Comparison of ENCODE assay signal across 20 mouse cellular contexts in the genomic region with DNA sequence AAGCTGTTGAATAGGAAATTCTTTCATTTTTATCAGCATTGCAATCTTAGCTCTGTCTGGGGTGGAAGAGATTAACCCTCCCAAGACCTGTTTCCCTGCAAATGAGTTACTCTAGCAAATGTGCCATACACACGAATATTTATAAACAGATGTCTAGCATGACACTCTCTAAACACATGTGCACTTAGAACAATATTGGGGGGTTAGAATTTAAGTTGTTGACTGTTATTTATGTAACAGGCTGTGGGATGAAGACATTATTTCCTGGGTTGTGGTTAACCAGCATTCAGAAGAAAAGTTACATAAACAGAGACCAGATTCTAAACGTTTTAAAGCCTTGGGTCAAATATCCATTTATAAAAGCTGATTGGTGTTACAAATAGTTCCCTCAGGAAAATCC. TPM values are rescaled to one million over a fixed set of nuclear protein-coding genes. Genes with fewer than 3 reads are reported as not detected.
DNase-seq lines count a peak whose midpoint lies in the region; ATAC-seq and TF ChIP-seq lines count a peak whose summit lies in the region.
"Had no signal": no experiment of that assay in that cellular context is flagged by ENCODE, and none has a peak within 500 bp of the region (broad histone marks: within the 10 kb centered on the region; RNA-seq: fewer than 3 reads in every experiment).

No protein-coding gene starts in this region.

- in situ Hi-C loops in CH12.LX (cut with MboI; ENCODE audit: low pct_ligation_motif_present, low pct_unique_long_range_greater_than_20kb, low sequenced_read_pairs) = no loop called here

- TF ChIP-seq RAD21 in CH12.LX (IDR thresholded peaks at IDR 0.05; ENCODE audit: low read depth, low read length) = no peak

- no peaks in the 10 kb centered on the region for H3K27me3 ChIP-seq in heart, embryonic 14.5 days (ENCODE audit: control insufficient read depth, insufficient read depth, low read length)
- no peaks in the 10 kb centered on the region for H3K27me3 ChIP-seq in liver, embryonic 16.5 days (ENCODE audit: control insufficient read depth, insufficient read depth, low read depth, low read length)
- peaks cover 4% of the 10 kb centered on the region for H3K27me3 ChIP-seq in CH12.LX (replicated peaks)

- no peak for TF ChIP-seq EP300 in CH12.LX (IDR thresholded peaks at IDR 0.05; ENCODE audit: low read length)

- no peak overlapping the region for H3K9ac ChIP-seq in heart, embryonic 14.5 days (ENCODE audit: low read length)
- no peak overlapping the region for H3K9ac ChIP-seq in liver, embryonic 16.5 days (ENCODE audit: low read depth, low read length)
- H3K9ac ChIP-seq in CH12.LX (ENCODE audit: insufficient read depth, low read depth) = peak overlapping the region; percentile 33; the same call in 1 of the 2 replicates
- H3K9ac ChIP-seq: forebrain, postnatal 0 days; hindbrain, embryonic 15.5 days had no signal

- peaks cover 7 to 13% of the 10 kb centered on the region in 2 experiments; a peak in 3 of 4 replicates for H3K4me1 ChIP-seq in heart, embryonic 14.5 days (ENCODE audit: control insufficient read depth in 2 of 2, insufficient read depth in 2 of 2, low read length in 2 of 2)
- H3K4me1 ChIP-seq in liver, embryonic 16.5 days (ENCODE audit: control insufficient read depth, low read depth, low read length) = no peaks in the 10 kb centered on the region
- H3K4me1 ChIP-seq in CH12.LX (ENCODE audit: control insufficient read depth in 1 of 2, insufficient read depth in 2 of 2) = peaks cover 9 to 34% of the 10 kb centered on the region in 2 experiments

- H3K36me3 ChIP-seq in heart, embryonic 14.5 days (ENCODE audit: control insufficient read depth, insufficient read depth, low read length) = no peaks in the 10 kb centered on the region
- H3K36me3 ChIP-seq in liver, embryonic 16.5 days (ENCODE audit: control insufficient read depth, insufficient read depth) = no peaks in the 10 kb centered on the region
- no peaks in the 10 kb centered on the region for H3K36me3 ChIP-seq in CH12.LX (replicated peaks in 1 of 2; ENCODE audit: control insufficient read depth in 1 of 2, insufficient read depth in 1 of 2, low read length in 1 of 2)
- H3K36me3 ChIP-seq: hindbrain, embryonic 15.5 days had no signal

- 10% methylated on average over 2 of the region's 2 CpGs for WGBS in heart, embryonic 14.5 days
- WGBS in liver, embryonic 16.5 days (ENCODE audit: insufficient replicate concordance) = 3% methylated on average over 2 of the region's 2 CpGs

- H3K4me3 ChIP-seq in heart, embryonic 14.5 days (ENCODE audit: control insufficient read depth in 1 of 2, insufficient read depth in 1 of 2, low read depth in 1 of 2, low read length in 2 of 2) = peak overlapping the region in 1 of 2 experiments; percentile 17; a peak in 1 of 4 replicates
- no peak overlapping the region for H3K4me3 ChIP-seq in liver, embryonic 16.5 days (ENCODE audit: low read depth, low read length)
- H3K4me3 ChIP-seq in CH12.LX (replicated peaks in 1 of 3; ENCODE audit: low read depth in 2 of 3, low read length in 2 of 3, poor library complexity in 1 of 3) = peak overlapping the region in 1 of 3 experiments; percentile 2
- H3K4me3 ChIP-seq: erythroblast, embryonic 14.5 days; hindbrain, embryonic 15.5 days had no signal

- H3K9me3 ChIP-seq in heart, embryonic 14.5 days (ENCODE audit: control insufficient read depth, low read length) = no peaks in the 10 kb centered on the region
- no peaks in the 10 kb centered on the region for H3K9me3 ChIP-seq in liver, embryonic 16.5 days (replicated peaks; ENCODE audit: control insufficient read depth, low read length)
- H3K9me3 ChIP-seq in CH12.LX (replicated peaks; ENCODE audit: low read length) = no peaks in the 10 kb centered on the region
- H3K9me3 ChIP-seq: hindbrain, embryonic 15.5 days had no signal

- no peak for DNase-seq in heart, adult 11 months
- DNase-seq in liver = no peak
- DNase-seq in CH12.LX (ENCODE audit: extremely low read depth) = no peak
- no peak for DNase-seq in ovary, adult 18-20 months (ENCODE audit: low spot score)
- DNase-seq in gastrocnemius, postnatal 10 days = no peak
- DNase-seq: cerebellum, postnatal 14 days; forebrain, postnatal 0 days; gastrocnemius, postnatal 25 days; kidney, adult 9 months; left cerebral cortex, postnatal 4 days; lung, adult 2 months; retina, postnatal 1 day had no signal

- TF ChIP-seq CTCF in CH12.LX (conservative IDR thresholded peaks at IDR 0.05 in 1 of 2, IDR thresholded peaks at IDR 0.05 in 1 of 2; ENCODE audit: low read depth in 2 of 2, low read length in 2 of 2) = no peak

- dilution Hi-C loops in CH12.LX (cut with MboI; ENCODE audit: extremely low pct_ligation_motif_present, extremely low pct_unique_long_range_greater_than_20kb, low sequenced_read_pairs) = no loop called here

- no peak for TF ChIP-seq POLR2A in CH12.LX (IDR thresholded peaks at IDR 0.05; ENCODE audit: low read depth, low read length)

- H3K27ac ChIP-seq in heart, embryonic 14.5 days (replicated peaks in 1 of 2; ENCODE audit: control insufficient read depth in 1 of 2, insufficient read depth in 1 of 2, low read depth in 2 of 2, low read length in 2 of 2) = no peak overlapping the region
- no peak overlapping the region for H3K27ac ChIP-seq in liver, embryonic 16.5 days (ENCODE audit: low read length)
- H3K27ac ChIP-seq in CH12.LX (ENCODE audit: insufficient read depth, low read depth) = no peak overlapping the region
- H3K27ac ChIP-seq: hindbrain, embryonic 15.5 days had no signal

- H3K4me2 ChIP-seq in heart, embryonic 14.5 days (ENCODE audit: low read length) = peak overlapping the region; percentile 82
- H3K4me2 ChIP-seq in liver, embryonic 16.5 days (ENCODE audit: low read depth, low read length) = peak overlapping the region; percentile 20; the same call in 1 of the 2 replicates
- peak overlapping the region; percentile 71; the same call in 1 of the 2 replicates for H3K4me2 ChIP-seq in CH12.LX (ENCODE audit: insufficient read depth, low read depth, poor library complexity, severe bottlenecking)
- H3K4me2 ChIP-seq: hindbrain, embryonic 15.5 days; midbrain, embryonic 11.5 days had no signal

- 0 out of 2 replicates have a peak, but pooled peaks cover 3% of the 10 kb centered on the region for H3K79me2 ChIP-seq in CH12.LX (replicated peaks; ENCODE audit: control insufficient read depth, extremely low read depth, insufficient read depth, poor library complexity, severe bottlenecking)

- no peak for ATAC-seq in heart, embryonic 14.5 days (ENCODE audit: insufficient number of reproducible peaks, insufficient read depth, low FRiP score, low read depth)
- no peak for ATAC-seq in liver, embryonic 16.5 days (ENCODE audit: low read depth)
- peak; percentile 2 to 33; a peak in 1 of 4 replicates for ATAC-seq in hematopoietic stem cell, adult 5-6 weeks (replicated peaks in 1 of 2; ENCODE audit: insufficient read depth in 1 of 2, low FRiP score in 2 of 2, low TSS enrichment in 1 of 2, low read depth in 1 of 2, poor library complexity in 2 of 2, severe bottlenecking in 2 of 2)
- ATAC-seq: activated CD4-positive, CD25-positive, alpha-beta regulatory T cell, adult 4 months; forebrain, postnatal 0 days had no signal

TF ChIP-seq in CH12.LX, 34 proteins besides CTCF, POLR2A, EP300 and RAD21:
- TF ChIP-seq ZNF384 (IDR thresholded peaks at IDR 0.05; ENCODE audit: low read depth, low read length) (peak; percentile 73), UBTF (IDR thresholded peaks at IDR 0.05; ENCODE audit: low read depth, low read length) (no peak)

RNA-seq across cellular contexts. Expression of a gene that starts 2.6 kb away (rescaled TPM):
- polyA plus RNA-seq in heart, embryonic 14.5 days (2014; fragmentation: Nextera tagmentation; extraction: Ambion mirVana) = 23.0 and 26.8 TPM in 2 replicates
- 4.5 and 6.4 TPM in 2 replicates for polyA plus RNA-seq in liver, embryonic 16.5 days (2015; fragmentation: Nextera tagmentation; extraction: Ambion mirVana)
- total RNA-seq in CH12.LX (2012; rRNA removed) (5.4 and 8.9 TPM in 2 replicates), CH12.LX (2014; rRNA removed) (3.0 and 4.0 TPM in 2 replicates)
- polyA plus RNA-seq in CH12.LX (2012; ENCODE audit: insufficient read length, low read depth) = 2.2 and 3.2 TPM in 2 replicates
- 60.7 and 63.1 TPM in 2 replicates for total RNA-seq in hematopoietic stem cell, adult 5-6 weeks (2017)
- total RNA-seq in gastrocnemius, postnatal 10 days (2021) = 1 to 10 TPM; 3.4 to 3.6 TPM
- polyA plus RNA-seq: erythroblast, embryonic 14.5 days; neural tube, embryonic 14.5 days had no signal

Comparison
In these comparisons a context has a peak if more than half of its experiments do, and no peak if none do; other contexts are left out.
1. ATAC-seq: peak in hematopoietic stem cell, adult 5-6 weeks (2 of 2); none in heart, embryonic 14.5 days (single experiment) and liver, embryonic 16.5 days (single experiment).
2. H3K4me2 ChIP-seq: peak in every context shown above with its lines; median percentile 82 in heart, embryonic 14.5 days; 71 in CH12.LX; 20 in liver, embryonic 16.5 days.